Mouse (Mus musculus): Measurements from ENCODE around the gene Slc39a11. TPM values are rescaled to one million over a fixed set of nuclear protein-coding genes. Genes with fewer than 3 reads are reported as not detected.

Gene Slc39a11
- total RNA-seq, 2 experiments from 2014 or later: 12.4 to 13.3 TPM

- TF ChIP-seq CTCF (IDR thresholded peaks at IDR 0.05): no peak
- Histone ChIP-seq H3K4me3 (no peak overlapping the region), H3K27ac (no peak overlapping the region)
- DNase-seq (ENCODE audit: extremely low spot score in 1 of 2, low spot score in 2 of 2): no peak
- intact Hi-C loops (cut with DNase I): no loop called here
Measured at GRCm38 (mm10) chr11:113393366-113394150, 256.3 kb downstream of the Slc39a11 start.

- H3K4me3 ChIP-seq: no peak overlapping the region
- no peak overlapping the region for H3K27ac ChIP-seq
- no peak for DNase-seq (ENCODE audit: extremely low spot score in 1 of 2, low spot score in 2 of 2)
- no peak for TF ChIP-seq CTCF (IDR thresholded peaks at IDR 0.05)
- intact Hi-C loops (cut with DNase I): no loop called here
Measured at GRCm38 (mm10) chr11:113391664-113392063, 258.2 kb downstream of the Slc39a11 start.

GRCm38 (mm10) chr11:113389637-113390036 is 260.2 kb downstream of the Slc39a11 start:
- TF ChIP-seq CTCF (IDR thresholded peaks at IDR 0.05): no peak
- Histone ChIP-seq H3K27ac (no peak overlapping the region), H3K4me3 (no peak overlapping the region)
- DNase-seq (ENCODE audit: extremely low spot score in 1 of 2, low spot score in 2 of 2): peak in 1 of 2 experiments; percentile 47
- intact Hi-C loops (cut with DNase I): no loop called here

DNA sequence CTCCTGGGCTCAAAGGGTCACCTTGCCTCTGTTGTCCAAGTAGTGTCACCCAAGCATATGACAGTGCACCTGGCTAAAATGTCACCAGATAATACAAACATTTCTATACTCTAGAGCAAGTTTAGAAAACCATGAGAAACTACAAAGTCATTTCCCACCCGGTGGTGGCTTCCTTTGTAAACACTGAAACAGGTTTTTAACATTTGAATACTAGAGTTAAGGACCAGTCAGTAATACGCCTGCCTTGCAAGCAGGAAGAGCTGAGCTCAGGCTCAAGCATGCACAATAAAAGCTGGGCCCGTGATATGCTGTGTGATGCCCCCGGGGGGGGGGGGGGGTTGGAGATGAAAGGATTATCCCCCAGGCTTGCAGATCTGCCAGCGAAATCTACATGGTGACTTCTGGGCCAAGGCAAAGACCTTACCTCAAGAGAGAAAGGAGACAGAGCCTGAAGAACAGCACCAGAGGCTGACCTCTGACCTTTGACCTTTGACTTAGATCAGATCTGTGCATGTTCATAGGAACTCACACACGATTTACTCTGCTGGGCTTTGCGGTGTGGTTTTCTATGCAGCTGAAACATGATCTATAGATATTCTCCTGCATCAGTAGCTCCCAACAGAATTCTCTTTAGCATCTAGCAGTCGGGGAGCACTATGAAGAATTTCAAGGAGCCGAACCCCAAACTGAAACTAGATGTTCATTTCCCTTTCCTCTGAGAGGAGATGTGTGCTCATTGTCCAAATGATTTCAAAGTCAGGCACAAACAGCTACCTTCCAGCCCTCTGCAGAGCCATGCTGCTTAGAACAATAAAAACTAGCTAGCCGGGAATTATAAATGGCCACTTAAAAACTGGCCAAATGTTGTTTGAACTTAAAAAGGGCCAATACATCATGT is 267.0 kb downstream of the Slc39a11 start:
- no peak for TF ChIP-seq CTCF (IDR thresholded peaks at IDR 0.05)
- intact Hi-C loops (cut with DNase I): no loop called here
- no peak overlapping the region for H3K27ac ChIP-seq

DNA sequence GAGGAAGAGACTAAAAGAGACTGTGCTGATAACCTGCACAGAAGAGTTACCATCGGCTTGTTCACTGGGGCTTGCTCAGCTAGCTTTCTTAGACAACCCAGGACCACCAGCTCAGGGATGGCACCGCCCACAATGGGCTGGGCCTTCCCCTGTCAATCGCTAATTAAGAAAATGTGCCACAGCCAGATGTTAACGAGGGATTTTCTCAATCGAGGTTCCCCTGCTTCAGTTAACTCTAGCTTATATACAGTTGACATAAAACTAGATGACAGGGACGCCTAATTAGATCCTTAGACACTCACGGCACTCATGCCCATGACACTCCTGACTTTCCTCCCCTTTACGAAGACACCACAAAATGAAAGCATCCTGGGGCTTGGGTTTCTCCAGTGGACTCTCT is 268.3 kb downstream of the Slc39a11 start:
- no peak overlapping the region for H3K27ac ChIP-seq
- no peak for DNase-seq (ENCODE audit: extremely low spot score in 1 of 2, low spot score in 2 of 2)
- H3K4me3 ChIP-seq: no peak overlapping the region
- no peak for TF ChIP-seq CTCF (IDR thresholded peaks at IDR 0.05)
- intact Hi-C loops (cut with DNase I): no loop called here

More for the DNA sequence above, 267.0 kb downstream of the Slc39a11 start:
- H3K4me3 ChIP-seq: no peak overlapping the region
- DNase-seq (ENCODE audit: extremely low spot score in 1 of 2, low spot score in 2 of 2): no peak

DNA sequence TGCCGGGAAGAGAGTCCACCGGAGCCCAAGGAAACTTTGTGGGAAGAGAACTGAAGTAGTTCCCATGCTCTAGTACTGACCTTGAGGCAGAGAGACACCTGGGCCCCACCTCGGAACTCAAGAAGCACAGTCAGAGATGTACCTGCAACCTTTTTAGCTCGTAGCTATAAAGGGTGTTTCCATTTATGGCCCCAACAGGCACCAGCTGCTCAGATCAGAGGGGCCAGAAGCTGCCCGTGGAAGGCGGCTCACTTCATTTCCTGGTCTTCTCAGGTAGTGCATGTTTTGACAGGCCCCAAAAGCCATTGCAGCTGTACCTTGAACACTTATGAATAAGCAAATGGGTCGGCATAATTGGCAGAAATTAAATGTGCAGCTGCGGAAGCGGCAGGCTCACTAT is 271.0 kb downstream of the Slc39a11 start:
- intact Hi-C loops (cut with DNase I): no loop called here
- no peak for DNase-seq (ENCODE audit: extremely low spot score in 1 of 2, low spot score in 2 of 2)
- no peak for TF ChIP-seq CTCF (IDR thresholded peaks at IDR 0.05)
- Histone ChIP-seq H3K27ac (no peak overlapping the region), H3K4me3 (no peak overlapping the region)

- intact Hi-C loops (cut with DNase I): no loop called here
- no peak for DNase-seq (ENCODE audit: extremely low spot score in 1 of 2, low spot score in 2 of 2)
- TF ChIP-seq CTCF (IDR thresholded peaks at IDR 0.05): peak; percentile 33
- Histone ChIP-seq H3K4me3 (no peak overlapping the region), H3K27ac (no peak overlapping the region)
Measured at GRCm38 (mm10) chr11:113376066-113376465, 273.8 kb downstream of the Slc39a11 start.

GRCm38 (mm10) chr11:113373926-113374325 is 276.0 kb downstream of the Slc39a11 start:
- no peak for TF ChIP-seq CTCF (IDR thresholded peaks at IDR 0.05)
- DNase-seq (ENCODE audit: extremely low spot score in 1 of 2, low spot score in 2 of 2): no peak
- no peak overlapping the region for H3K27ac ChIP-seq
- no peak overlapping the region for H3K4me3 ChIP-seq
- intact Hi-C loops (cut with DNase I): no loop called here

DNA sequence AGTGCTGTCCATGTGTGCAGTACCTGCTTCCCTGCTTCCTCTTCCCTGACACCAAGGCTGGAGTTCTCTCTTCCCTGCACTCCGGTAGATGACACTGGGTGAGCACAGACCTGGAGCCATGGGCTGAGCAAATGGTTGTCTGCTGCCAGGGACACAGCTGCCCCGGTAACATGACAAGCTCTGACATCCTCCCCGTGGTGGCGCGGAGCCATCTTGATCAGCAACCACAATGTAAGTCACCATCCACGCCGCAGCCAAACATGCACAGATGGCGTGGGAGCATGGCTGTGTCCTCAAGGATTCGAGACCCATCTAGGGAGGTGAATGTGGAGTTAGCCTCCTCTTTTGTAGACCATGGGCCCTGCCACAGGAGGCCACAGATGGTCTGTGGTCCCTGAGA is 276.5 kb downstream of the Slc39a11 start:
- H3K4me3 ChIP-seq: no peak overlapping the region
- intact Hi-C loops (cut with DNase I): no loop called here
- H3K27ac ChIP-seq: no peak overlapping the region
- no peak for TF ChIP-seq CTCF (IDR thresholded peaks at IDR 0.05)
- no peak for DNase-seq (ENCODE audit: extremely low spot score in 1 of 2, low spot score in 2 of 2)

DNA sequence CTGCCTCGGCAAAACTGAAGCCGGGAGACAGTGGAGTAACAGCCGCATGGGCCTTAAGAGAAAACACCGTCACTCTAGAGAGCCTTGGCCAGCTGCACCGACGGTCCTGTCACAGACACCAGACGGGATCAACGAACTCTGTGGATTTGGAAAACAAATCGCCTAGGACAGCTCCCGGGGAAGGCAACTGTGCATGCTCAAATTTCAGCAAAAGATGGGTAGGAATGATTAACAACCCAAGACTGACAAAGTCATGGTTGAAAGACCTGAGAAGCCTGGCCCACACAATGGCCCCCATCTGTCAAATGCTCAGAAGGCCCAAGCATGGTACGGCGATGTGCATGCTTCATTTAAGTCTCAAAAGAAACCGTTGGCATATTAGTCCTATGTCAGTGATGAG is 281.8 kb downstream of the Slc39a11 start:
- Histone ChIP-seq H3K27ac (no peak overlapping the region), H3K4me3 (no peak overlapping the region)
- TF ChIP-seq CTCF (IDR thresholded peaks at IDR 0.05): no peak
- intact Hi-C loops (cut with DNase I): no loop called here
- DNase-seq (ENCODE audit: extremely low spot score in 1 of 2, low spot score in 2 of 2): no peak

DNA sequence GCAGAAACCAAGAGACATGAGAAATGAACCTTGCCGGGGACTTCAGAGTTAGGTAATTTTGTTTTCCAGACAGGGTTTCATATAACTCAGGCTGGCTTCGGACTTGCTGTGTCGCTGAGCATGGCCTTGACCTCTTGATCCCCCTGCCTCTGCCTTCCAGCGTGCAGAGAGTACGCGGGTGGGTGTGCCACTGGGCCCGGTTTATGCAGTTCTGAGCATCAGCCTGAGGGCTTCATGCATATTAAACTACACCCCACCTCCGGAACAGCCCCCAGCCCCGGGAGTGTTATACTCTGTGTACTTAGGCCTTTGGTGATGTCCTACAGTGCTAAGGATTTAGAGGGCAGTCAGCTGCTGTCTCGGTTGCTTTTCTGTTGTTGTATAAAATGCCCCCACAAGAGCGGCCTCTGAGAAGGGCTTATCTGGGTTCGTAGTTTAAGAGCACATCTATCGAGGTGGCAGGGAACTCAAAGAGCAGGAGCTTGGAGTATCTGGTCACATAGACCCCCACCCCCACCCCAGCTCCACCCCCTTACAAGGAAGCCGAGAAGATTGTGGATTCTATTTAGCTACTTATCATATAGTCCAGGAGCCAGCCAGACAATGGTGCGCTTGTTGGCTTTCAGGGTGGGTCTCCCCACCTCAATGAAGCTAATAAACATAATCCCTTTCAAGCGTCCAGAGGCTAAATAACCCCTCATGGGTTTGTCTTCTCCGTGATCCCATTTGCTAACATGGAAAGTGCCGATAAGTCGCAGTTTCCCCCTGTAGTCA is 283.4 kb downstream of the Slc39a11 start:
- no peak for DNase-seq (ENCODE audit: extremely low spot score in 1 of 2, low spot score in 2 of 2)
- no peak for TF ChIP-seq CTCF (IDR thresholded peaks at IDR 0.05)
- no peak overlapping the region for H3K27ac ChIP-seq
- intact Hi-C loops (cut with DNase I): no loop called here
- H3K4me3 ChIP-seq: no peak overlapping the region

DNA sequence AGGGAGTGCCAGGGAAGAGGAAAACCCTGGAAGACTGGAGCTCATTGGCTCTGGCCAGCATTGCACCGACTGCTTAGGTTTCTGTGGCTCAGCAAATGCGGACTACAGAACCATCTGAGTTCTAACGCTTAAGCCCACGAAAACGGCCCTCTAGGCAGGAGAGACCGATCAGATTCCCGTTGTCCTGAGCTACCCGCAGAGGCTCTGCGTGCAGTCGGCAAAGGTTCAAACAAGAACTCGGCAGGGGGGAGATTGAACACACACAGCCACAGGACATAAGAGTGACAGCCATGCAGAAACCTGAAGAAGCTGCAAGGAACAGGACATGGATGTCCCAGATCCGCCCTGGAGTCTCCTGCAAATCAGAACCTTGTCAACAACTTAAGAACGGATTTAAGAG is 286.1 kb downstream of the Slc39a11 start:
- TF ChIP-seq CTCF (IDR thresholded peaks at IDR 0.05): no peak
- intact Hi-C loops (cut with DNase I): no loop called here
- no peak overlapping the region for H3K27ac ChIP-seq

More for the DNA sequence above, 286.1 kb downstream of the Slc39a11 start:
- H3K4me3 ChIP-seq: no peak overlapping the region
- DNase-seq (ENCODE audit: extremely low spot score in 1 of 2, low spot score in 2 of 2): no peak
